Mouse (Mus musculus): ENCODE data around the gene Pax8. TPM values are rescaled to one million over a fixed set of nuclear protein-coding genes. Genes with fewer than 3 reads are reported as not detected.
A peak's percentile ranks its signal among the peaks of the same experiment; 100 is the strongest.

Gene Pax8
- polyA plus RNA-seq, 1 experiment from 2014 or later: 23.4 TPM

- no peak overlapping the region for H3K4me2 ChIP-seq
- 54% methylated on average over 2 of the region's 2 CpGs for WGBS
- ATAC-seq (ENCODE audit: low FRiP score, low read depth): peak; percentile 40; the same call in 1 of the 2 replicates
- H3K9me3 ChIP-seq: no peaks in the 10 kb centered on the region
- no peak overlapping the region for H3K4me3 ChIP-seq
- H3K4me1 ChIP-seq (replicated peaks): peaks cover 6% of the 10 kb centered on the region
- H3K36me3 ChIP-seq: no peaks in the 10 kb centered on the region
- no peak overlapping the region for H3K9ac ChIP-seq
- H3K27ac ChIP-seq (replicated peaks): no peak overlapping the region
- peaks cover 22% of the 10 kb centered on the region for H3K27me3 ChIP-seq
Measured at GRCm38 (mm10) chr2:24479906-24480305, 4.5 kb upstream of the Pax8 start.

GRCm38 (mm10) chr2:24479151-24479550, 3.8 kb upstream of the Pax8 start:
- no peaks in the 10 kb centered on the region for H3K9me3 ChIP-seq
- no peaks in the 10 kb centered on the region for H3K36me3 ChIP-seq
- 6% methylated on average over 1 of the region's 1 CpGs for WGBS
- no peak overlapping the region for H3K4me2 ChIP-seq
- H3K27ac ChIP-seq (replicated peaks): no peak overlapping the region
- peaks cover 14% of the 10 kb centered on the region for H3K4me1 ChIP-seq (replicated peaks)
- no peak overlapping the region for H3K9ac ChIP-seq
- no peak for ATAC-seq (ENCODE audit: low FRiP score, low read depth)
- H3K27me3 ChIP-seq: peaks cover 29% of the 10 kb centered on the region
- no peak overlapping the region for H3K4me3 ChIP-seq

- H3K27ac ChIP-seq (replicated peaks): no peak overlapping the region
- 45% methylated on average over 4 of the region's 4 CpGs for WGBS
- H3K27me3 ChIP-seq: peaks cover 33% of the 10 kb centered on the region
- H3K4me2 ChIP-seq: no peak overlapping the region
- H3K9me3 ChIP-seq: no peaks in the 10 kb centered on the region
- peaks cover 19% of the 10 kb centered on the region for H3K4me1 ChIP-seq (replicated peaks)
- no peak overlapping the region for H3K4me3 ChIP-seq
- ATAC-seq (ENCODE audit: low FRiP score, low read depth): no peak
- H3K9ac ChIP-seq: no peak overlapping the region
- no peaks in the 10 kb centered on the region for H3K36me3 ChIP-seq
Measured at GRCm38 (mm10) chr2:24478611-24479010, 3.2 kb upstream of the Pax8 start.

DNA sequence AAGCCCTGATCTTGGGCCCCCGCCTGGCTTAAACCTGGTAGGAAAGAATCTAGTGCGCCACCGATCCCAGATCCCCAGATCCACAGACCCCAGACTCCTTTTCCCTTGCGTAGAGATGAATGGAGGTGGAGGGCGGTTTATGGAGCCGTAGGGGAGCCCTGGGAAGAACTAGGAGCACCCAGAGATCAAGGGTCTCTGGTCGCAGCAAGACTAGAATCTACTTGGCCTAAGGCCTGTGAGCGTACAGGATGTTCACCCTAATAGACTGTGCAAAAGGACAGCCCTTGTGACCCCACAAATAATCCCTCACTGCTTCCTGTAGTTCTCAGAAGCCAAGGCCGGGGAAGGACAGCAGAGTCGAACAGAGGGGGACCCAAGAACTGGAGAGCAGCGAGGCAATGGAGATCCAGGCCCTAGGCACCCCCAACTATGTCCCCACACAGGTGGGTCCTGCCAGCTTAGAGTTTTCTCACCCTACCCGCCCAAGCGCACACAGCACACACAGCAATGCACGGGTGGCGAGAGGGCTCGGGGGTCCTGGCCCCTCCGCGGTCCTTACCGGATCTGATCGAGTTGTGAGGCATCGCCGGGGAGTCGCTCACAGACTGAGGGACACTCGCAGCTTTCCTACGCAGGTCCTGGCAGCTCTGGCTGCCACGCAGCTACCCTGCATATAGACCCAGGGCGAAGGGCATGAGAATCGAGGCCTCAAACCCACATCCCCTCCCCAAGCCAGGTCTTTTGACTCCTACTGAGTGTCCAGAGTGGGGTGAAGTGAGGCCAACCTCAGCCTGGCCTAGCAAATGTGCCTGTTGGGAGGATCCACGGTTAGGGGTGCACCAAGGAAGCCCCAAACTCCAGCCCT, 653 bp downstream of the Pax8 start:
- peak overlapping the region; percentile 36 for H3K4me3 ChIP-seq
- H3K27ac ChIP-seq (replicated peaks): peak overlapping the region; percentile 69
- peak overlapping the region; percentile 57 for H3K4me2 ChIP-seq
- no peaks in the 10 kb centered on the region for H3K36me3 ChIP-seq
- H3K27me3 ChIP-seq: peaks cover 50% of the 10 kb centered on the region
- H3K4me1 ChIP-seq (replicated peaks): peaks cover 22% of the 10 kb centered on the region
- H3K9ac ChIP-seq: peak overlapping the region; percentile 42
- peak; percentile 29; the same call in 1 of the 2 replicates for ATAC-seq (ENCODE audit: low FRiP score, low read depth)
- 18% methylated on average over 29 of the region's 29 CpGs for WGBS
- H3K9me3 ChIP-seq: no peaks in the 10 kb centered on the region

DNA sequence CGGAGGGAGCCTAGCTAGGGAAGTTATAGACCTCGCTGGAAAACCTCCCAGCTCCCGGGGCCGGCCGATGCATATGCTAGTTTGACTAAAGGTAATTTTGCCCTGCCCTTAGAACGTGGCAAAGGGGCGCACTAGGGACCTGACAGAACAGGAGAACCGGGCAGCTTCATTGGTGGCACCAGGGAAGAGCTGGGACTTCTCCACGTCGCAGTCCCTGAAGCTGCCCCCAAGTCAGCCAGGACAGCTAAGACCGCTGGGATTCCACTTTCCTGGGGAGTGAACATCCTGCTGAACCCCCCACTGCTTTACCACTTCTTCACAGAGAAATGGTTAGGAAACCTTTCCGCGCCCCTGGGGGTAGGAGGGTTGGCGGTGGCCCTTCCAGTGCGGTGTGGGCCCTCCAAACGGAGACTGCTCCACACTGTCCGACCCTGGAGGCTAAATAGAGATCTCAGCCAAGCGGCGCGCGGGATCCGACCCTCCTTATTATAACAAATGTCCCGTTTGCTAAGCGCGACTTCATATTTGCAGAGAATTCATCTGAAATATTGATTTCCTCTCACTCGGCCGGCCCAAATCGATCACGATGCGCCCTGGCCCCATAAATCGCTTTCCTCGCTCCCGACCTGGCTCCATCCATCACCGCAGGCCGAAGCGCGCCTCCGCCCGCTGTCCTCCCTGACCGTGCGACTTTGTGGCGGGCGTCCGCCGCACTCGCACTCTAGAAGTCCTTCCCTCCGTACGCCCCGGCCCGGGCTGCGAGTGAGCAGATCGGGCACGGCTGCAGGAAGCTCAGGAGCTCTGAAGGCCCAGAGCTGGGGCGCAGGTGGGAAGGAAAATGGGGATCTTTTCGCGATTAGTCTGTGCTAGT, 1.5 kb downstream of the Pax8 start:
- H3K4me3 ChIP-seq: peak overlapping the region; percentile 36
- peak overlapping the region; percentile 69 for H3K27ac ChIP-seq (replicated peaks)
- H3K9ac ChIP-seq: peak overlapping the region; percentile 42
- H3K4me1 ChIP-seq (replicated peaks): peaks cover 18% of the 10 kb centered on the region
- H3K36me3 ChIP-seq: no peaks in the 10 kb centered on the region
- ATAC-seq (ENCODE audit: low FRiP score, low read depth): peak; percentile 73
- 1% methylated on average over 56 of the region's 56 CpGs for WGBS
- H3K4me2 ChIP-seq: peak overlapping the region; percentile 57
- no peaks in the 10 kb centered on the region for H3K9me3 ChIP-seq
- H3K27me3 ChIP-seq: peaks cover 52% of the 10 kb centered on the region

DNA sequence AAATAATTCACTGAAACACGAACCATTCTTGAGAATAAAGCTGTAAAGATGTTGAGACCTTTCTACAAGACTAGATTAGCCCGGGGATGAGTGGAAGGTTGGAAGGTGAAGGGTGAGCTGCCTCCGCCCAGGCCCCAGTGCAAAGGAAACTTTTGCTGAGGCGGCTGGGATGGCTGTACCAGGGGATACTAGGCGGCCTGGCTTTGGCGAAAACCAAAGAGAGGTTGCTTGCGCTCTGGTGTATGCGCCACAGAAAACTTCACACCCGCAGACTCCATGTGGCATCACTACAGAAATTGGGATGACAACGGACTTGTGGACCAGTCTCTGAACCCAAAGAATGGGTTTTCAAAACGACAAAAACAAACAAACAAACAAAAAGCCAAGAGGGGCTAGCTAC, 2.7 kb downstream of the Pax8 start:
- peaks cover 52% of the 10 kb centered on the region for H3K27me3 ChIP-seq
- no peak overlapping the region for H3K9ac ChIP-seq
- H3K4me1 ChIP-seq (replicated peaks): peaks cover 16% of the 10 kb centered on the region
- no peaks in the 10 kb centered on the region for H3K36me3 ChIP-seq
- 3% methylated on average over 11 of the region's 11 CpGs for WGBS
- H3K4me2 ChIP-seq: peak overlapping the region; percentile 57
- no peak overlapping the region for H3K27ac ChIP-seq (replicated peaks)
- no peak for ATAC-seq (ENCODE audit: low FRiP score, low read depth)
- peak overlapping the region; percentile 36 for H3K4me3 ChIP-seq
- no peaks in the 10 kb centered on the region for H3K9me3 ChIP-seq

GRCm38 (mm10) chr2:24472111-24472510, 3.3 kb downstream of the Pax8 start:
- Histone ChIP-seq H3K27me3 (peaks cover 51% of the 10 kb centered on the region), H3K4me2 (peak overlapping the region; percentile 20; the same call in 1 of the 2 replicates), H3K36me3 (no peaks in the 10 kb centered on the region), H3K4me3 (peak overlapping the region; percentile 13; the same call in 1 of the 2 replicates), H3K9me3 (no peaks in the 10 kb centered on the region), H3K9ac (no peak overlapping the region), H3K4me1 (replicated peaks) (peaks cover 16% of the 10 kb centered on the region), H3K27ac (replicated peaks) (no peak overlapping the region)
- ATAC-seq (ENCODE audit: low FRiP score, low read depth): no peak
- 5% methylated on average over 7 of the region's 7 CpGs for WGBS

DNA sequence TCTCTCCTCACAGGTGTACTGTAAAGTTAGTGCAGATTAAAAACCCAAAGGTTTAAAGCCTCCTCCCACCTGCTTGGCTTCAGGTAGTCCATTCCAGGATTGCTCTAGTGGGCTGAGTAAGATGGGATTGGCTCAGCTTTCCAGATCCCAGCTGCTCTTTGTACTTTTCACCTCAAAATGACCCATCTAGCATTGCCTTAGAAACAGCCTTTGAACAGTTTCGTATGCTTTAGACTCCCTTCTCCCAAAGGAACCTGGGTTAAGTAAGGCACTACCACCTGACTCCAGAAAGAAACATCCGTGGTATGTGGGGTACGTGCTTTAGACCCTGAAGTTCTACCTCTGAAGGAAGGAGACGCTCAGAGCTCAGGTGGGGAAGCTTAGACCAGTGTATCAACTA, 6.3 kb downstream of the Pax8 start:
- ATAC-seq (ENCODE audit: low FRiP score, low read depth): no peak
- Histone ChIP-seq H3K9me3 (no peaks in the 10 kb centered on the region), H3K9ac (no peak overlapping the region), H3K27ac (replicated peaks) (no peak overlapping the region), H3K4me3 (no peak overlapping the region), H3K4me2 (no peak overlapping the region), H3K36me3 (no peaks in the 10 kb centered on the region), H3K27me3 (peaks cover 22% of the 10 kb centered on the region), H3K4me1 (replicated peaks) (peaks cover 8% of the 10 kb centered on the region)
- 64% methylated on average over 4 of the region's 4 CpGs for WGBS

DNA sequence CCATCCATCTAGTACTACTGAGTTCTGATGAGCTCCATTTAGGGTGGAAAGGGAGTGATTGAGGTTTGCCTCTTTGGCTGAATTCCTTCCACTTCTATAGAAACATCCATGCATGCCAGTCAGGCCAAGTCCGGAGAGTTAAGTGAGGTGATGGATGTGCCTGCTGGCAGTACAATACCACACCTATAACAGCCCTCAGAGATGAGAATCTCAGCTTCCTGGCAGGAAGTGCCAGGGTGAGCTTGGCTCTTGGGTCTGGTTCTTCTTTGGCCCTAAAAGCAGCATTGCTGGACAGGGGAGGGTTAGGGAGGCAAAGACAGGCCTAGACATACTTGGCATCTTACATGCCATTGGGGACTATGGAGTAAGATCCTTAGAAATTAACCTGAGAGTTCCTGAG, 7.0 kb downstream of the Pax8 start:
- Histone ChIP-seq H3K4me3 (no peak overlapping the region), H3K9ac (no peak overlapping the region), H3K36me3 (no peaks in the 10 kb centered on the region), H3K4me2 (no peak overlapping the region), H3K9me3 (no peaks in the 10 kb centered on the region), H3K4me1 (replicated peaks) (peaks cover 1% of the 10 kb centered on the region; the same call in 1 of the 2 replicates), H3K27ac (replicated peaks) (no peak overlapping the region), H3K27me3 (peaks cover 16% of the 10 kb centered on the region; the same call in 1 of the 2 replicates)
- no peak for ATAC-seq (ENCODE audit: low FRiP score, low read depth)
- 54% methylated on average over 1 of the region's 1 CpGs for WGBS

DNA sequence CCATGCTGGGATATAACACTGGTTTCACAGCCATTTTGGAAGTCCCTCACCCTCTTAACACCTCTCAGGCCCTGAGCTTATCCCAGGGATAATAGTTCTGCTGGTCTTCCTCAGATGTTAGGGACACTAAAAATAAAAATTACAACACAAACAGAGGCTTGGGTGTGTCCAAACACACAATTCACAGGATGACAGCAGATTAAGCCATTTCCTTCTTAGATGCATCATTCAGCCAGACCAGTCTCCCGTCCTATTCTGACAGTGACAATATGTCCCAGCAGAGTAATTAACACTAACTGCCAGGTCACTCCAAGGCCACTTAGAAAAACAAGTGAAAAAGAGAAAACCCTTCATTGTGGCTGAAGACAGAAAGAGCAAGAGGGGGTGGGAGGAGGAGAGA, 8.2 kb downstream of the Pax8 start:
- Histone ChIP-seq H3K27ac (replicated peaks) (no peak overlapping the region), H3K9me3 (no peaks in the 10 kb centered on the region), H3K36me3 (no peaks in the 10 kb centered on the region), H3K27me3 (0 out of 2 replicates have a peak, but pooled peaks cover 13% of the 10 kb centered on the region), H3K4me1 (replicated peaks) (no peaks in the 10 kb centered on the region), H3K4me3 (no peak overlapping the region), H3K9ac (no peak overlapping the region), H3K4me2 (no peak overlapping the region)
- whole genome bisulfite sequencing: 10% methylated on average over 1 of the region's 1 CpGs
- no peak for ATAC-seq (ENCODE audit: low FRiP score, low read depth)

GRCm38 (mm10) chr2:24460808-24461127, 14.6 kb downstream of the Pax8 start:
- ATAC-seq (ENCODE audit: low FRiP score, low read depth): no peak
- H3K4me1 ChIP-seq (replicated peaks): no peaks in the 10 kb centered on the region

More at GRCm38 (mm10) chr2:24460808-24461127, 14.6 kb downstream of the Pax8 start:
- no peaks in the 10 kb centered on the region for H3K27me3 ChIP-seq
- H3K9me3 ChIP-seq: no peaks in the 10 kb centered on the region
- H3K36me3 ChIP-seq: no peaks in the 10 kb centered on the region
- H3K27ac ChIP-seq (replicated peaks): no peak overlapping the region
- H3K9ac ChIP-seq: no peak overlapping the region
- no peak overlapping the region for H3K4me2 ChIP-seq
- WGBS: 31% methylated on average over 2 of the region's 2 CpGs
- no peak overlapping the region for H3K4me3 ChIP-seq

Measured in hindbrain, embryonic 15.5 days (tissue).